Mouse (Mus musculus): Measurements from ENCODE around the gene Olfr1061. TPM values are rescaled to one million over a fixed set of nuclear protein-coding genes. Genes with fewer than 3 reads are reported as not detected.
"Not testable (repeated sequence)": the region's sequence is repeated elsewhere in the genome, so short reads cannot be mapped to it uniquely, and the experiment has no call there.

Olfr1061 gene
- not detected for total RNA-seq (2021)

GRCm38 (mm10) chr2:86413950-86414349, at the start of gene Olfr1061:
Olfr1061 (minus strand) TSS chr2:86414050.
- intact Hi-C loops (cut with DNase I), result no loop called here
- DNase-seq (ENCODE audit: low spot score), result no peak

GRCm38 (mm10) chr2:86460434-86460833, 46.6 kb upstream of the Olfr1061 start:
- intact Hi-C loops (cut with DNase I), result loop anchor here (10.0 kb wide), 1 partner anchor 1336 kb away; no protein-coding TSS in a partner anchor
- no peak for DNase-seq (ENCODE audit: low spot score)

GRCm38 (mm10) chr2:86456169-86456568, 42.3 kb upstream of the Olfr1061 start, which contains the start of gene Olfr1066:
Olfr1066 (minus strand) TSS chr2:86456269.
- intact Hi-C loops (cut with DNase I), result no loop called here

GRCm38 (mm10) chr2:86450491-86450890, 36.6 kb upstream of the Olfr1061 start, which contains the start of gene Olfr1065:
Olfr1065 (minus strand) TSS chr2:86450591.
- intact Hi-C loops (cut with DNase I); DNase-seq (ENCODE audit: low spot score): not testable (repeated sequence)

More at GRCm38 (mm10) chr2:86456169-86456568, 42.3 kb upstream of the Olfr1061 start, which contains the start of gene Olfr1066:
- DNase-seq (ENCODE audit: low spot score), result no peak

- not testable (repeated sequence) for DNase-seq (ENCODE audit: low spot score)
Observed at GRCm38 (mm10) chr2:86442101-86442500, 28.3 kb upstream of the Olfr1061 start.

GRCm38 (mm10) chr2:86428511-86428910, 14.7 kb upstream of the Olfr1061 start:
- DNase-seq (ENCODE audit: low spot score); intact Hi-C loops (cut with DNase I): not testable (repeated sequence)

More at GRCm38 (mm10) chr2:86442101-86442500, 28.3 kb upstream of the Olfr1061 start:
- intact Hi-C loops (cut with DNase I), result not testable (repeated sequence)

GRCm38 (mm10) chr2:86426649-86427048, 12.8 kb upstream of the Olfr1061 start, which contains the start of gene Olfr1062:
Olfr1062 (minus strand) TSS chr2:86426749.
- intact Hi-C loops (cut with DNase I); DNase-seq (ENCODE audit: low spot score): not testable (repeated sequence)

- no peak for DNase-seq (ENCODE audit: low spot score)
- intact Hi-C loops (cut with DNase I), result no loop called here
Observed at GRCm38 (mm10) chr2:86395114-86395513, 18.7 kb downstream of the Olfr1061 start.

GRCm38 (mm10) chr2:86388461-86388860, 25.4 kb downstream of the Olfr1061 start, which contains the start of gene Olfr1058:
Olfr1058 (minus strand) TSS chr2:86388561.
- intact Hi-C loops (cut with DNase I), result not testable (repeated sequence)

GRCm38 (mm10) chr2:86378293-86378692, 35.6 kb downstream of the Olfr1061 start, which contains the start of gene Olfr1057:
Olfr1057 (minus strand) TSS chr2:86378393.
- DNase-seq (ENCODE audit: low spot score), result no peak
- intact Hi-C loops (cut with DNase I), result no loop called here

More at GRCm38 (mm10) chr2:86388461-86388860, 25.4 kb downstream of the Olfr1061 start, which contains the start of gene Olfr1058:
- DNase-seq (ENCODE audit: low spot score), result not testable (repeated sequence)

GRCm38 (mm10) chr2:86366342-86366741, 47.5 kb downstream of the Olfr1061 start:
- intact Hi-C loops (cut with DNase I); DNase-seq (ENCODE audit: low spot score): not testable (repeated sequence)

Other genes starting within 250 kb of the Olfr1061 start
- gene Olfr1043, start 246.5 kb downstream of the Olfr1061 start, total RNA-seq (2021), result not detected
- gene Olfr1044, start 236.2 kb downstream of the Olfr1061 start, total RNA-seq (2021), result not detected
- not detected for gene Olfr52, start 228.4 kb downstream of the Olfr1061 start, total RNA-seq (2021)
- not detected for gene Olfr1045, start 211.0 kb downstream of the Olfr1061 start, total RNA-seq (2021)
- gene Olfr1046, start 194.7 kb downstream of the Olfr1061 start, total RNA-seq (2021), result not detected
- not detected for gene Olfr1047, start 182.6 kb downstream of the Olfr1061 start, total RNA-seq (2021)
- gene Olfr1048, start 173.8 kb downstream of the Olfr1061 start, total RNA-seq (2021), result not detected
- gene Olfr1049, start 155.7 kb downstream of the Olfr1061 start, total RNA-seq (2021), result not detected
- not detected for gene Olfr1051, start 135.0 kb downstream of the Olfr1061 start, total RNA-seq (2021)
- gene Olfr1052, start 121.6 kb downstream of the Olfr1061 start, total RNA-seq (2021), result not detected
- not detected for gene Olfr1053, start 98.8 kb downstream of the Olfr1061 start, total RNA-seq (2021)
- gene Olfr1054, start 78.6 kb downstream of the Olfr1061 start, total RNA-seq (2021), result not detected
- not detected for gene Olfr1055, start 63.8 kb downstream of the Olfr1061 start, total RNA-seq (2021)
- gene Olfr1056, start 51.6 kb downstream of the Olfr1061 start, total RNA-seq (2021), result not detected
- gene Olfr1057, start 35.7 kb downstream of the Olfr1061 start, total RNA-seq (2021), result not detected
- gene Olfr1058, start 25.5 kb downstream of the Olfr1061 start, total RNA-seq (2021), result not detected
- not detected for gene Olfr1062, start 12.7 kb upstream of the Olfr1061 start, total RNA-seq (2021)
- not detected for gene Olfr1065, start 36.5 kb upstream of the Olfr1061 start, total RNA-seq (2021)
- not detected for gene Olfr1066, start 42.2 kb upstream of the Olfr1061 start, total RNA-seq (2021)
- not detected for gene Olfr228, start 73.3 kb upstream of the Olfr1061 start, total RNA-seq (2021)
- gene Olfr1076, start 94.4 kb upstream of the Olfr1061 start, total RNA-seq (2021), result not detected
- gene Olfr1079, start 128.4 kb upstream of the Olfr1061 start, total RNA-seq (2021), result not detected
- gene Olfr1080, start 144.2 kb upstream of the Olfr1061 start, total RNA-seq (2021), result not detected
- not detected for gene Olfr1082, start 184.9 kb upstream of the Olfr1061 start, total RNA-seq (2021)
- gene Olfr1084, start 225.7 kb upstream of the Olfr1061 start, total RNA-seq (2021), result not detected
- gene Olfr1085, start 248.0 kb upstream of the Olfr1061 start, total RNA-seq (2021), result not detected